Mouse (Mus musculus) 416B (cell line): ENCODE measurements at regions not wholly inside any gene's neighbourhood (a gene's known extent, or its start where the extent isn't known, plus 50 kb on each side); places are given as distances from the start of the nearest gene placed in this dataset.
A peak's percentile ranks its signal among the peaks of the same experiment; 100 is the strongest.

Experiments used
- DNase-seq: peaks from one replicate; pipeline ENCODE4 v3.0.0; 2011; ENCODE audit warnings: low read depth

- no peak for DNase-seq
Observed at GRCm38 (mm10) chr6:100141225-100141624, 146.1 kb downstream of the Rybp start.

GRCm38 (mm10) chr6:100140581-100141114, 146.6 kb downstream of the Rybp start:
- DNase-seq: no peak

DNA sequence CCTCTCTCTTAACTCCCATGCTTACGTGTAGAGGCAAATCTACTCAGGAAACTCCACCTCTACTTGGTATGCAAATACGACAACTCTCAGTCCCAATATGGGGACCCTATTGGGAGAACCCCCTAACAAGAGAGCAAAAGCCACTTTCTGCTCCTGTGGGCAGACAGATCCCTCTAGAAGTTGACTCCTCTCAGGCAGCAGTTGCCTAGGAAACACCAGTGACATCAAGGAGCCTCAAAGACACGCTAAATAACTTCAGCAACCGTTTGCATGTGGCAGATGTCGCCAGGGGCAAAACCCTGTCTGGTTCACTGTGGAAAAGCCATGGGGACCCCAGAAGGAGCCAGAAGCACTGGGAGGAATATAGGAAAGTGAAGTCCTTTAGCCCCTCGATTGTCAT, 147.5 kb downstream of the Rybp start:
- DNase-seq: no peak

GRCm38 (mm10) chr6:100138659-100139058, 148.6 kb downstream of the Rybp start:
- no peak for DNase-seq

DNA sequence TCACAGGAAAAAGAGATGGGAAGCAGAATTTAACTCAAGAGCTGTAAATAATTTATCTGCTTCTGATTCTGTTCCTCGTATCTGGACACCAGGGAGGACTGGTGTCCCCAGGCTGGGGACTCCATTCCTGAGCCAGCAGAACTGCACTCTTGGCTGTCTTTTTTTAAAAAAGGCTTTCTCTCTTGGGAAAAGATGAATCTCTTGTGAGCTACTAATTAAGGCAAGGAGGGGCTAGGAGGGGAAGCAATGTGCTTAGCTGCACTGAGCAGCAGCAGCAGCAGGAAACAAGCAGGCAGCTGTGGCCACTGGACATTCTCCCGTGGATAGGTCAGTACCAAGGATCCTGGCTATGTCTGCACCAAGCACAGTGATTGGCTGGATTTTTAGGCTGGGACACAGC, 152.1 kb downstream of the Rybp start:
- DNase-seq: no peak

GRCm38 (mm10) chr6:100133970-100134369, 153.3 kb downstream of the Rybp start:
- no peak for DNase-seq

DNA sequence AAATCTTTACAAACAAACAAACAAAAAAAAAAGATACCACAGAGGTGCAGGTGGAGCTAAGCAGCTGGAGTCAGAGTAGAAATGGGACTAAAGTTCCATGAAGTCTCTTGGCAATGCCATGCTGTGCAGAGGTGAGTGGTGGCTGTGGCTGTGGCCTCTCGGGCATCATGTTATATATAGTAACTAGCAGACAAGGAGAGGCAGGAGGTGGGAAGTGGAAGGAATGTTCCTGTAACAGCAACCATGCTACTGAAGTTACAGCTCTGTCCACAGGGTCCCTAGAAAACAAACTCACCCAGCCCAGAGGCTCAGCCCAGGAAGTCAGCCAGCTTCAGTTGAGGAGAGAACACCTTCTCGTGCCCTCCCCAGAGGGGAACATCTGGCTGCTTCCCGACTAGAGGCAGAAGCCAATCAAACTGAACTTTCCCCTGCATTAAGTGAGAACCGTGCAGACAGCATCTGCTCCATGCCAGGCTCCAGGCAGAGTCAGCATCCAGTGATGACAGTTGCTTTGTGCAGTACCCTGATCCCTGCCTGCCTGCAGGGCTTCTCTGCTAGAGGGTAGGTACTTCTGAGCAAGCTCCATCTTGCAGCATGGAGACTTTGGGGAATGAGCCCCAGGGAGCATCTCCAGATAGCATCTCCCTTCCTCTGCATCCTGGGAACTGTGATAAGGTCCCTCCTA, 154.2 kb downstream of the Rybp start:
- DNase-seq: no peak

DNA sequence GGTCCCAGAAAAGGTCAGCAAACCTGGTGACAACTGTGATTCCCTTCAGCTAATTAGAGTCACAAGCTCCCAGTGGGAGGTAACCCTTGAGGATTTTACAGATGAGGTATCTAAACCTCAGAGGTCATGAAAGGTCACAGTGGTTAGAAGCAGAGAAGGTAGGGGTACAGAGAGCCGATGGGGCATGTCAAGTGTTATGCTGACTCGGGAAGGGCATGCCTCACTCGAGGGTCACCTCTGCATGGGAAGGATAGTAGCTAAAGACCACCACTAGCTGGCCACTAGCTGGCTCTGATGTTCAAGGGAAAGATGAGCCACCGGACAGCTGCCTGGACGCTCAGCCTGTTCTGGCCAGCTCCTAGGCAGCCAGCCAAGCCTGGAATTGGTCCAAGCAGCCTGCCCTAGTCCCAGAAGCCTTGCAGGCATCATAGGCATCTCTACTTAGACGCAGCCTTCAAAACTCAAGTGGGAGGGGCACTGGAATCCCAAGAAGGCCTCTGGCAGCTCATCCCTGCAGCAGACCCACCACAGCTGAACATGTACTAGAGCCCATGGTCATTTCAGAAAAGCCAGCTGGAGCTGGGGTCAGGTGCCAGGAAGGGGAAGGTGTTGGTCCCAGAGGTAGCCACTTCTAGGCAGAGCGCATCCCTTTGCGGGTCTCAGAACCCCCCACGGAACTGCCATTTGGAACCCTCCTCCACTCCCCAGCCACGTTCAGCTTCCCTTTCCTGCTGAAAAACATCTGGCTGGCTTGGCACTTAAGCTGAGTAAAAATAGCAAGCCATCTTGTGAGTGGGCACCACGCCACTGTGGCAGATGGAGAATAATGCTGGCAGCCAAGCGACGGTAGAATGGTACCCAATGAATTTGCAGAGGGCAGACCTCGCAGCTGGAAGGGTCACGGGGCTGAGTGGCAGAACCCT, 159.8 kb downstream of the Rybp start:
- peak; percentile 35 for DNase-seq

GRCm38 (mm10) chr6:100126736-100127135, 160.5 kb downstream of the Rybp start:
- DNase-seq: no peak

DNA sequence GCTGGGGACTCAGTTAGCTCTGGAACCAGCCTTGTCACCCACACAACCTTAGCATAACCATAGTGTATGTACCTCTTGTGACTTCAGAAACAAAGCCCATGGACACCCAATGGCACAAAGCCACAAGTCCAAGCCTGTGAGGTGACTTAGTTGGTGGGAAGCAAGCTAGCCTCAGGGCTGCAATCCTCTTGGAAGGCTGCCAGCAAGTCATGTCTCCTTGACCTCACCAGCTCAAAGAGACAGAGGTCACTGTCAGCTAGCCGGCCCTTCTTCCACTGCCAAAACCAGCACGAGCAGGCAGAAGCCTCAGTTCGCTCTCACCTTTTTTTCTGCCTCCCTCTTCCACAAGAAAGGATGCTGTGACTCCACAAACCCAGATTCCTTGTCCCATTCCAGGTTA, 161.0 kb downstream of the Rybp start:
- no peak for DNase-seq

DNA sequence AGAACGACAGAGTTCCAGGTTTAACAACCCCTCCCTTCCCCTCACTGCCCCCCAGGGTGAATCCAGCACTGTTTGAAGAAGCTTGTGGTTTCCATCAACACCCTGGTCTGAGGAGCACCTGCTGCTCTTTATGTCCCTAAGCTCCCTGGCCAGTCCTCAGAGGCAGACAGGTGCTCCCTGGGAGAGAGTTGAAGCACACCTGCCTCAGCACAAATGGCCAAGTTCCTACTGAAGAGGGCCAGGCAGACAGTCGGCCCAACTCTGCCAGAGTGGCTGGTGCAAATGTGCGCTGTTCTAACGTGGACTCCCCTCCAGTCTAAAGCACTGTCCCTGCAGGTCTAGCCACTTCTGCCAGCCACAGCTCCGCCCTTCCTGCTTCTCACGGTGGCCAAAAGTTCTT, 166.0 kb downstream of the Rybp start:
- DNase-seq: no peak

DNA sequence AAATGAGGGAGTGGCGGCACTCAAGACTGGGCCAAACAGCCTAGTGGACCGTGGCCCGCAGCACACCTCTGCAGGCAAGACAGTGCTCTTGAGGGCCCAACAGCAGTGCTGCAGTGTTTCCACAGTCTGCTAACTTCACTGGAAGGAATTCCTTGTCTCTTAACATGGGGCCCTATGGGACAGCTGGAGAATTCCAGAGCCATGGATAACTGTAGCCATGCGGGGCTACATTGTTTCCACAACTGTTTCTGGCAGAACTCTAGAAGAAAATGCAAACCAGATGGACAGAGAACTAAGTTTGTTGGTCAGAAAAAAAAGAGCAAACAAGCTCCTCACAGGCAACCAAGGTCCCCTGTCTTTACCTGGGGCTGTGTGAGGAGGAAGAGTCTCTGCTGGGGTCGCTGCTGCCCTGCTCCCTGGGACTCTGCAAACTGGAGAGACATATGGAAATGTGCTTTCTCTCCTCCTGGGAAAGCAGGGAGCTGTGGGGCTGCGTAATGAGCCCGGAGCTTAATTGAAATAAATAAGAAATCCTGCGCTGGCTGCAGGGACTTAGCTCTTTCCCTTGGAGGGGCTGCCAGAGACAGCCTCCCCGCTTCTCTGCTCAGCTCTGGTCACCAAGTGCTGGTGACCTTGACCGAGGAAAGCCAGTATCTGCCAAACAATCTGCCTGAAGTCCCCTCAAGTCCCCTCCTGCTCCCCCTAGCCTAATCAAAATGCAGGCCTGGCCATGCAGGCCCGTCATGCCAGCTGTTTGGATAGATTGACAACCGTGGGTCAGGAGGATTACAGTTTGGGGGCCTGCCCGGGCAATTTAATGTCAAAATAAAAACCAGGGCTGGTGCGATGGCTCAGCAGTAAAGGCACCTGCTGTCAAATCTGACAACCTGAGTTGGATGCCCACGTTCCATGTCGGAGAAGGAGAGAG, 167.0 kb downstream of the Rybp start:
- DNase-seq: no peak

DNA sequence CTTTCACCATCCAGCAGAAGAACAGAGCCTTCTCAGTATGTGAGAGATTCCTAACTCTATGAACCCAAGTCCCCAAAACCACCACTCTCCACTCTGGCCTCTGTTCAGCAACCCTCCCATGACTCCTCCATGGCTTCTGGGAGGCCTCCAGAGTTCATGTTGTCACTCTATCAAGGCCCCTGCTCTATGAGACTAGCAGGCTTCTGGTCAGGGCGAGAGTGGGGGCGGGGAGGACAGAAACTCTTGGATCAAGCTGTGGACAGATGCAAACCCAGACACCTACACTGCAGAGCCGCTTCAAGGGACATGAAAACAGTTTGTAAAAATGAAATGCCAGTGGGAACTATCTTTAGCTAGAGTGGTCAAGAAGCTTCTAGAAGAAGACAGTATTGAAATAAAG, 170.2 kb downstream of the Rybp start:
- DNase-seq: no peak

DNA sequence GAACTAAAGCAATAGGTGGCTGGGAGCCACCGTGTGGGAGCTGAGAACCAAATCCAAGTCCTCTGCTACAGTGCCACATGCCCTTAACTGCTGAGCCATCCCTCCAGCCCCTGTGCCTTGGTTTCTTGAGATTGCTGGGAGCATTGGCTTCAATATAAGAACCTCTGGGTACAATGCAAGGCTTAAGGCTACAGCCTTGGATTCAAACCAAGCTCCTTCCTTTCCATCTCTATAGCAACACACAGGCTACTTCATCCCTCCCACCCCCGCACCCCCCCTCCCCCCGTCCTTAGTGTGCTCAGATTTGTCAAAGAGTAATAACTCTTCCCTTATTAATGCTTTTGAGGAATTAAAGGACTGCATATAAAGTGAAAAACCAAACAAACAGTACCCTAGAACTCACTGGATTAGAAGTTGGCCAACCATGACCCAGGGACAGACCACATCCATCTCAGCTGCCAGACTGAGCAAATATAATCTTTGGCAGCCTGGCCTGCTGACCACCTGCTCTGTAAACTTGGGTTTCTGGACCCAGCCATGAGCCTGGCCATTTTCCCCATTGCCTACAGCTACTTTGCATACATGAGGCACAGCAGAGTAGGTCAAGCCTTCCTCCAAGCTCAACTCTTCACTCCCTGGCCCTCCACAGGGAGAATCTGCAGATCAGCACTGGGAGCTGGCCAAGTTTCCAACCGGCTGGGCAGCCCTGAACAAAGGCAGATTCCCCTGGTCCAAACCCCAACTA, 173.7 kb downstream of the Rybp start:
- DNase-seq: no peak

DNA sequence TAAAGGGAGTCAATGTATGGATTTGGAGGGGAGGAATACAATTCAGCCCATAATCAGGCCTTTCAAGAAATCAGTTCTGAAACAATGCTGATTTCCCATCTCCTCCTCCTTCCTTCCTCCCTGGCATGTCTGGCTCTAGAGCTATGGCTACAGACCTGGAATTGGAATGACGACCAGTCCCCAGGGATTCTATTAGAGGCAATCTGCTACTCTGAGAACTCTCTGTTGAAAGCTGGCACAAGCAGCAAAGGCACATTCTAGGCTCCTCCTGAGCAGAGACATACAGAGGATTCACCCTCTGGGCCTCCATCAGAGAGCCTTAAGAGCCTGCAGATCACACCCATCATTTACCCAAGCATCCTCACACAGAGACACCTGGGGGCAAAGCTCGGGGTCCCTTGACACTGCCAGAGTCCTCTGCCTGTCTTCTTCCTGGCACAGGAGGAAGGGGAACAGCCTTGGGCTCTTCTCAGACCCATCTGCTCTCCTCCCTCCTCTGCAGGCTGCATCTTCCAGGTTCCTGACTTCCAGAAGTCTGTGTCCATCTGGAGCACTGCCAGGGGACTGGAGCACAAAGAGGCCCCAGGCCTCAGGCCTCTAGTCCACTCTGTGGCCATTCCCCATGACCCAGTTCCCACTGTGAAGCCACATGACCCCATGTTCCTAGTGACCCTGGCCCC, 176.2 kb downstream of the Rybp start:
- no peak for DNase-seq

DNA sequence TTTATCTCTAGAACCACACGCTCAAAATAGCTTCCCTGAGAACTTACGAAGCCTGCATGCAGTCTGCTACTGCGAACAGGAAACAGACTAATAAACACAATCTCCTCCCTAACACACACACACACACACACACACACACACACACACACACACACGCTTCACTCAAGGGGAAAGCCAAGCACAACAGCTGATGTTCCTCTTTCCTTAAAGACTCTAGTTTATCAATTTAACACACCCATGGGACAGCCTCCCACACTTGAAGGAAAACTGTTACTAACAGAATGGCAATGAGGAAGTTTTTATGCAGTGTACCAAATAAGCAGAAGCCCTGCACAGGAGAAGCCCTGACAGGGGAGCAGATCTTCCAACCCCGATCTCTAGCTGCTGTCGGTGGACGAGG, 177.3 kb downstream of the Rybp start:
- DNase-seq: peak; percentile 51

DNA sequence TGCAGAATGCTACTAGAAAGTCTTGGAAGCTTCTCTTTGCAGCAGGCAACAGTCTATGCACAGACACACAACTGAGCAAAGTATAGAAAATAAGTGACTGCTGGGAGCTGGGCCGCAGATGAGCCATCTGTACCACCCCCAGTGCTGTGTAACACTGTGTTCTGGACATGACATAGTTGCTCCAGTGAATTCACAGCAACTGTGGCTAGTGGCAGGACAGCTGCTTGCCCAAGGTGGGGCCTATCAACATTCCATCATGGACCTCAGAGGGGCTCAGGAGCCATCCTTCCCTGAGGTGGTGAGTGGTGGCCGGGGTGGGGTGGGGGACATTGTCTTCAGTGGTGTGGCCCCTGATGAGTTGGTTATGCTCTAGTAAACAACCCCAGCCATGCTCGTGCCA, 177.9 kb downstream of the Rybp start:
- DNase-seq: no peak

GRCm38 (mm10) chr6:100107508-100107907, 179.8 kb downstream of the Rybp start:
- no peak for DNase-seq

DNA sequence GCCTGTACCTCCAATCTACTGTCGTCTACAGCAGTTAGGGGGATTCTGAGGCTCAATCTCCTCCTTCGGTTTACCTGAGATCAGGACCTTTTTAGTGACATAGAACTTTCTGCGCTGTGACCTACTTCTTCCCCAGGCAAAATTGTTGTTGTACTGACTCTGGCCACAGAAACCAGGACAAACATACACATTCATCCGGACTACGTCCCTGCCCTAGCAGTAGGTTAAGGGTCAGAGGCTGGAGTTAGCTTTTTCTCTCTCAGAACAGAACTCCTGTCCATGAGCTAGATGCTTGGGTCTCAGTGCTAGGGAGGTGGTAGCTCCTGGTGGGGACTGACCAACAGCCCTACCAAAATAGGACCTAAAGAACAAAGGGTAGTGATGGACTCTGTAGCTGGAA, 180.2 kb downstream of the Rybp start:
- no peak for DNase-seq

GRCm38 (mm10) chr6:100100565-100101133, 186.6 kb downstream of the Rybp start:
- no peak for DNase-seq
